Comparison of ENCODE assay signal across 14 mouse cellular contexts in genomic region chr8:47173823-47174222, GRCm38 (mm10).
"Had no signal": no experiment of that assay in that cellular context is flagged by ENCODE, and none has a peak within 500 bp of the region (broad histone marks: within the 10 kb centered on the region; RNA-seq: fewer than 3 reads in every experiment).

No protein-coding gene starts in this region.

- H3K27me3 ChIP-seq: limb, embryonic 15.5 days; liver, embryonic 13.5 days; midbrain, embryonic 12.5 days had no signal

- H3K27ac ChIP-seq: kidney, postnatal 0 days; layer of hippocampus, adult 2 months; limb, embryonic 15.5 days; liver, embryonic 13.5 days; midbrain, embryonic 12.5 days had no signal

- DNase-seq: kidney, adult 8-10 months; kidney, postnatal 4 days; liver, embryonic 13.5 days; liver, postnatal 0 days; right cerebral cortex, adult 18-20 months; right cerebral cortex, postnatal 25 days; thymus, adult 18-20 months; thymus, postnatal 36 days had no signal

- H3K36me3 ChIP-seq: limb, embryonic 15.5 days; liver, embryonic 13.5 days had no signal

- ATAC-seq: intestine, postnatal 0 days; liver, postnatal 0 days; midbrain, embryonic 16.5 days had no signal

- H3K4me3 ChIP-seq: layer of hippocampus, adult 2 months; limb, embryonic 15.5 days; liver, embryonic 13.5 days; midbrain, embryonic 12.5 days had no signal

- H3K4me1 ChIP-seq: limb, embryonic 15.5 days; liver, embryonic 13.5 days had no signal
